Mouse (Mus musculus): ENCODE data around the gene Rbm14. TPM values are rescaled to one million over a fixed set of nuclear protein-coding genes. Genes with fewer than 3 reads are reported as not detected.

Gene Rbm14
- polyA plus RNA-seq, 1 experiment from 2014 or later = 36.5 TPM

DNA sequence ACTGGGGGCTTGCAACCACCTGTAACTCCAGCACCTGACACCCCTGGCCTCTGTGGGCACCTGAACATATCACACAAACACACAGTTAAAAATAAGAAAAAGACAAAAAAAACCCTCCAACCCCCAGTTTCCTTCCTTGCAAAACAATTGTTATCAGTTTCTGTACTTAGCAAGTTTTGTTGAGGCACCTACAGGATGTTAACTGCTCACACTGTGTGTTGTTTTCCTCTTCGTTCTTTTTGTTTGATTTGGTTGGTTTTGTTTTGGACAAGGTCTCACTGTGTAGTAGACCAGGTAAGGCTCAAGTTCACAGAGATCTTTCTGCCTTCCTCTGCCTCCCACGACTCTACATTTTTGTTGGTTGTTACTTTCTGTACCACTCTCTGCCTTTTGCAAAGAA is 31.2 kb upstream of the Rbm14 start:
- ChIA-PET CTCF (no interaction called here), POLR2A (no interaction called here)
- TF ChIP-seq CTCF (IDR thresholded peaks at IDR 0.05) = no peak
- peaks cover 59% of the 10 kb centered on the region for H3K27me3 ChIP-seq
- ATAC-seq = no peak
- in situ Hi-C loops (cut with MboI; ENCODE audit: low pct_unique_long_range_greater_than_20kb) = loop anchor here (5.0 to 10.0 kb wide), 2 partner anchors 85 to 198 kb away; partner anchors contain the start of gene Rbm4b
- DNase-seq (ENCODE audit: low read depth, low spot score) = no peak

GRCm38 (mm10) chr19:4840848-4841247 is 29.4 kb upstream of the Rbm14 start:
- POLR2A ChIA-PET = no interaction called here
- ATAC-seq (no peak), DNase-seq (ENCODE audit: low read depth, low spot score) (no peak)
- CTCF ChIA-PET = interaction anchor here (0.9 kb wide), 1 partner anchor 85 kb away, joined by 3 read pairs; no protein-coding TSS in a partner anchor
- TF ChIP-seq CTCF (IDR thresholded peaks at IDR 0.05) = no peak
- in situ Hi-C loops (cut with MboI; ENCODE audit: low pct_unique_long_range_greater_than_20kb) = loop anchor here (5.0 to 10.0 kb wide), 2 partner anchors 84 to 196 kb away; partner anchors contain the start of gene Rbm4b
- H3K27me3 ChIP-seq = peaks cover 50% of the 10 kb centered on the region

DNA sequence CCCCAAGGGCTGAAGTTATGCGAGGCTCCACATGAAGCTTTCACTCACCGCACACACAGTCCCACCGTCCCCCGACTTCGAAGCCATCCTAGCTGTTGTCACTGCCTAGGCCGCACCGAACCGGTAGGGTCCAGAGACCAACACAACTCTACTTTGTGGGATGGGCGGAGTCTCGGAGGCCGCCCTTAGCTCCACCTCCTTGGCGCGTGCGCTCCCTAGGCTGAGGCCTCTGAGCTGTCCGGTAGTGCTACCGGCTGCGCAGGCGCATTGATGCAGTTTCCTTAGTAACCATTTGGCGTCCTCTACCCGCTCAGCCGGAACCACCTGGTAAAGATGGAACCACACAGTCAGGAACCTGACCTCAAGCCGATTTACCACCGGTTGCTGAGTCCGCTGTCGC is 27.7 kb upstream of the Rbm14 start, which contains the start of the genes Ccs and Ccdc87:
Ccs (minus strand) TSS at position 184 of the 400 bp plus-strand sequence.
Ccdc87 (plus strand) TSS at position 218 of the 400 bp plus-strand sequence.
- H3K27me3 ChIP-seq = peaks cover 36% of the 10 kb centered on the region
- in situ Hi-C loops (cut with MboI; ENCODE audit: low pct_unique_long_range_greater_than_20kb) = no loop called here
- ChIA-PET POLR2A (interaction anchor here (1.1 to 1.7 kb wide), 2 partner anchors 12 to 16 kb away, joined by 3 to 4 read pairs; partner anchors contain the start of gene Ctsf), CTCF (interaction anchor here (2.0 to 2.1 kb wide), 2 partner anchors 8 to 26 kb away, joined by 7 to 9 read pairs; no protein-coding TSS in a partner anchor)
- peak; percentile 63 for DNase-seq (ENCODE audit: low read depth, low spot score)
- no peak for TF ChIP-seq CTCF (IDR thresholded peaks at IDR 0.05)
- peak; percentile 91 for ATAC-seq

GRCm38 (mm10) chr19:4838526-4839140 is 27.2 kb upstream of the Rbm14 start:
- no peak for TF ChIP-seq CTCF (IDR thresholded peaks at IDR 0.05)
- no peak for DNase-seq (ENCODE audit: low read depth, low spot score)
- peaks cover 35% of the 10 kb centered on the region for H3K27me3 ChIP-seq
- in situ Hi-C loops (cut with MboI; ENCODE audit: low pct_unique_long_range_greater_than_20kb) = no loop called here
- peak; percentile 40 for ATAC-seq
- CTCF ChIA-PET = interaction anchor here (1.2 to 2.1 kb wide), 3 partner anchors 9 to 26 kb away, joined by 3 to 9 read pairs (median 7); no protein-coding TSS in a partner anchor
- POLR2A ChIA-PET = interaction anchor here (0.6 to 1.7 kb wide), 4 partner anchors 12 to 926 kb away, joined by 3 to 7 read pairs (median 4); partner anchors contain the start of genes Ndufs8 and Rbm4b

GRCm38 (mm10) chr19:4837049-4837448 is 25.6 kb upstream of the Rbm14 start:
- H3K27me3 ChIP-seq = peaks cover 24% of the 10 kb centered on the region
- DNase-seq (ENCODE audit: low read depth, low spot score) (no peak), ATAC-seq (no peak)
- in situ Hi-C loops (cut with MboI; ENCODE audit: low pct_unique_long_range_greater_than_20kb) = no loop called here
- CTCF ChIA-PET = interaction anchor here (1.4 kb wide), 1 partner anchor 10 kb away, joined by 3 read pairs; no protein-coding TSS in a partner anchor
- TF ChIP-seq CTCF (IDR thresholded peaks at IDR 0.05) = no peak
- POLR2A ChIA-PET = no interaction called here

- ATAC-seq = no peak
- H3K27me3 ChIP-seq = peaks cover 15% of the 10 kb centered on the region
- TF ChIP-seq CTCF (IDR thresholded peaks at IDR 0.05) = no peak
- in situ Hi-C loops (cut with MboI; ENCODE audit: low pct_unique_long_range_greater_than_20kb) = no loop called here
- ChIA-PET POLR2A (no interaction called here), CTCF (interaction anchor here (1.4 kb wide), 1 partner anchor 11 kb away, joined by 3 read pairs; no protein-coding TSS in a partner anchor)
- no peak for DNase-seq (ENCODE audit: low read depth, low spot score)
Measured at GRCm38 (mm10) chr19:4836096-4836495, 24.7 kb upstream of the Rbm14 start.

DNA sequence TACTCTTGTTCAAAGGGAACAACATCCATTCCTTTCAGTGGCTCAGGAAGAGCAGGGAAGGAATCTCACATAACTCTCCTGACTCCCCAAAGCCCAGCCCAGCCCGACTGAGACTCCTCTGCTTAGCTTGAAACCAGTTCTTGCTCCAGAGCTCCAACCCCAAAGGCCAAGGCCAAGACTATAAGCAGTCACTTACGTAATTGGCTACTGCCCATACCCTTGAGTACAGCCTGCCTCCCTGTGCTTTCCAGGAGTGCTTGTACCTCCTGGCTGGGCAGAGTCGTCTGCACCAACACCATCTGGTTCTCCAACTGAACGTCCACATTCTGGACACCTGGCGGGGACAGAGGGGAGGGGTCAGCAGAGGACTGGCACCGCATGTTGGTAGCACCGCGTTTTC is 22.5 kb upstream of the Rbm14 start:
- TF ChIP-seq CTCF (IDR thresholded peaks at IDR 0.05) = no peak
- POLR2A ChIA-PET = no interaction called here
- ATAC-seq (no peak), DNase-seq (ENCODE audit: low read depth, low spot score) (no peak)
- in situ Hi-C loops (cut with MboI; ENCODE audit: low pct_unique_long_range_greater_than_20kb) = no loop called here
- CTCF ChIA-PET = interaction anchor here (1.8 kb wide), 1 partner anchor 11 kb away, joined by 5 read pairs; no protein-coding TSS in a partner anchor
- H3K27me3 ChIP-seq = no peaks in the 10 kb centered on the region

- DNase-seq (ENCODE audit: low read depth, low spot score) (no peak), ATAC-seq (no peak)
- no peaks in the 10 kb centered on the region for H3K27me3 ChIP-seq
- CTCF ChIA-PET = interaction anchor here (1.3 kb wide), 1 partner anchor 27 kb away, joined by 3 read pairs; no protein-coding TSS in a partner anchor
- POLR2A ChIA-PET = no interaction called here
- no peak for TF ChIP-seq CTCF (IDR thresholded peaks at IDR 0.05)
- in situ Hi-C loops (cut with MboI; ENCODE audit: low pct_unique_long_range_greater_than_20kb) = no loop called here
Measured at GRCm38 (mm10) chr19:4829156-4829555, 17.7 kb upstream of the Rbm14 start.

DNA sequence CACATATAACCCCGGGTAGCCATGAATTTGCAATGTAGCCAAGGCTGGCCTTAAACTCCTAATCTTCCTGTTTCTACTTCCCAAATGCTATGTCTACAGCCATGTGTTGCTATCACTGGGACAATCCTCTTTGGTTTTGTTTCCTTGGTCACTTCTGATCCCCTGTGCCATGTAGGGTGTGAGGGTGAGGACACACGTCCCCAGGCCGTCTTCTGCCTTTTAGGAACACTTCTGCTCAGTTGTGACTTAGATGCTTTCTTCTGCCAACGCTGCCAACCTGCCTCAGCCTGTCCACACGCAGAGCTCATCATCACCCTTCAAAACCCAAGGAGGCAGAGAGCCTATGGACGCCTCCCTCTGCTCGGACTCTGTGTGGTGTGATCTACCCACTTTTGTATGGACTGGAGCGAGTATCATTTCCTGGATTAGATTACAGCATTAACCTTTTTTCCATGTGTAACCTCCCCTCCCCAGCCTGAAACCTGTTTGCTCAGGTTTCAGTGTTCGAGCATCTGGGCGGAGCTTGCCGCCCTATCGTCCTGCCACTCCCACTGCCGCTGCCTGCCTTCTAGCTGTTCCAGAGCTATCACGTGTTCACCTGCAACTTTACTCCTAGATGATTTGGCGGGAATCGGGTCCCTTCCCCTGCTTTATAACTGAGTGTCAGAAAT is 17.1 kb upstream of the Rbm14 start:
- ChIA-PET CTCF (no interaction called here), POLR2A (no interaction called here)
- DNase-seq (ENCODE audit: low read depth, low spot score) (no peak), ATAC-seq (no peak)
- H3K27me3 ChIP-seq = no peaks in the 10 kb centered on the region
- in situ Hi-C loops (cut with MboI; ENCODE audit: low pct_unique_long_range_greater_than_20kb) = no loop called here
- no peak for TF ChIP-seq CTCF (IDR thresholded peaks at IDR 0.05)

DNA sequence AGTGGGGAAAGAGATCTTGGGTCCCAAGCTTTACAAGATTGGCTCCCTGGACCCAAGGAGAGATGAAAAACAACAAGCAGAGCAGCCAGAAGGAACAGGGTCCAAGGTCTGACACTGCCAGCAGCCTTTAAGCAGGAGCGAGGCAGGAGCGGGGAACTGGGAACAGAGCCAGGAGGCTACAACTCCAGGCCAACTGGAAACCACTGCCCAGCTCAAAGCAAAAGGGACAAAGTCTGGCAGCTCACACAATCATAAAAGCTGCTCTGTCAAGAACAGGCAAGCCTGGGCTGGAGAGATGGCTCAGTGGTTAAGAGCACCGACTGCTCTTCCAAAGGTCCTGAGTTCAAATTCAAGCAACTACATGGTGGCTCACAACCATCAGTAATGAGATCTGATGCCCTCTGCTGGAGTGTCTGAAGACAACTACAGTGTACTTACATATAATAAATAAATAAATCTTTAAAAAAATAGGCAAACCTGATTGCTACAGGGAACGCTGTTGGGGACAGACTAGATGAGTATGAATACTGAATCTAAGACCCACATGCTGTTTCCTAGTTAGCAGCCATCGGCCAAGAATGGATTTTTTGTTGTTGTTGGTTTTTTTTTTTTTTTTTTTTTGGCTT is 9.4 kb upstream of the Rbm14 start:
- no peaks in the 10 kb centered on the region for H3K27me3 ChIP-seq
- CTCF ChIA-PET = interaction anchor here (0.9 to 1.2 kb wide), 2 partner anchors 8 to 12 kb away, joined by 3 read pairs; no protein-coding TSS in a partner anchor
- ATAC-seq (no peak), DNase-seq (ENCODE audit: low read depth, low spot score) (no peak)
- POLR2A ChIA-PET = interaction anchor here (0.7 to 1.2 kb wide), 2 partner anchors 9 to 87 kb away, joined by 3 to 6 read pairs; partner anchors contain the start of genes Gm21992 and Rbm14
- in situ Hi-C loops (cut with MboI; ENCODE audit: low pct_unique_long_range_greater_than_20kb) = no loop called here
- no peak for TF ChIP-seq CTCF (IDR thresholded peaks at IDR 0.05)

All from Patski (cell line).